Mouse (Mus musculus): ENCODE data around the gene Akap10.
"Not testable (repeated sequence)": the region's sequence is repeated elsewhere in the genome, so short reads cannot be mapped to it uniquely, and the experiment has no call there.

Gene Akap10

GRCm38 (mm10) chr11:61930098-61930517, at the start of gene Akap10:
Gene Akap10, minus strand, starts transcription at chr11:61930252.
- CTCF ChIA-PET: interaction anchor here (1.2 kb wide), 1 partner anchor 11 kb away, joined by 3 read pairs; no protein-coding TSS in a partner anchor

- CTCF ChIA-PET: no interaction called here
These were observed 45.7 kb upstream of the Akap10 start for GRCm38 (mm10) chr11:61975783-61976182.

- CTCF ChIA-PET: no interaction called here
These were observed 44.2 kb upstream of the Akap10 start for GRCm38 (mm10) chr11:61974106-61974707.

GRCm38 (mm10) chr11:61971441-61972221, 41.6 kb upstream of the Akap10 start:
- CTCF ChIA-PET: no interaction called here

- CTCF ChIA-PET: no interaction called here
These were observed 40.8 kb upstream of the Akap10 start for GRCm38 (mm10) chr11:61970901-61971300.

- CTCF ChIA-PET: no interaction called here
These were observed 38.8 kb upstream of the Akap10 start for GRCm38 (mm10) chr11:61968875-61969274.

GRCm38 (mm10) chr11:61967034-61967433, 37.0 kb upstream of the Akap10 start:
- CTCF ChIA-PET: no interaction called here

- CTCF ChIA-PET: interaction anchor here (0.6 kb wide), 1 partner anchor 10 kb away, joined by 3 read pairs; no protein-coding TSS in a partner anchor
These were observed 34.6 kb upstream of the Akap10 start for GRCm38 (mm10) chr11:61964611-61965010.

- CTCF ChIA-PET: no interaction called here
These were observed 33.1 kb upstream of the Akap10 start for GRCm38 (mm10) chr11:61963193-61963592.

GRCm38 (mm10) chr11:61962684-61963083, 32.6 kb upstream of the Akap10 start:
- CTCF ChIA-PET: no interaction called here

GRCm38 (mm10) chr11:61960096-61960495, 30.0 kb upstream of the Akap10 start:
- CTCF ChIA-PET: no interaction called here

GRCm38 (mm10) chr11:61958706-61959105, 28.7 kb upstream of the Akap10 start:
- CTCF ChIA-PET: not testable (repeated sequence)

- CTCF ChIA-PET: no interaction called here
These were observed 27.3 kb upstream of the Akap10 start for GRCm38 (mm10) chr11:61957296-61957813.

- CTCF ChIA-PET: interaction anchor here (0.6 kb wide), 1 partner anchor 13 kb away, joined by 3 read pairs; no protein-coding TSS in a partner anchor
These were observed 26.7 kb upstream of the Akap10 start, which contains the start of gene Specc1 for GRCm38 (mm10) chr11:61956572-61957295. Gene Specc1, plus strand, starts transcription at chr11:61956763.

- CTCF ChIA-PET: interaction anchor here (0.6 to 0.7 kb wide), 3 partner anchors 12 to 147 kb away, joined by 3 to 6 read pairs (median 3); no protein-coding TSS in a partner anchor
These were observed 25.9 kb upstream of the Akap10 start for GRCm38 (mm10) chr11:61955951-61956350.

GRCm38 (mm10) chr11:61955136-61955535, 25.1 kb upstream of the Akap10 start:
- CTCF ChIA-PET: interaction anchor here (0.7 kb wide), 1 partner anchor 10 kb away, joined by 3 read pairs; no protein-coding TSS in a partner anchor

GRCm38 (mm10) chr11:61950632-61951031, 20.6 kb upstream of the Akap10 start:
- CTCF ChIA-PET: no interaction called here

GRCm38 (mm10) chr11:61949315-61949714, 19.3 kb upstream of the Akap10 start:
- CTCF ChIA-PET: interaction anchor here (1.0 kb wide), 1 partner anchor 15 kb away, joined by 6 read pairs; no protein-coding TSS in a partner anchor

- CTCF ChIA-PET: no interaction called here
These were observed 16.6 kb upstream of the Akap10 start for GRCm38 (mm10) chr11:61946608-61947007.

- CTCF ChIA-PET: interaction anchor here (0.7 kb wide), 1 partner anchor 18 kb away, joined by 3 read pairs; no protein-coding TSS in a partner anchor
These were observed 14.4 kb upstream of the Akap10 start for GRCm38 (mm10) chr11:61944417-61944816.

- CTCF ChIA-PET: no interaction called here
These were observed 12.9 kb upstream of the Akap10 start for GRCm38 (mm10) chr11:61942903-61943302.

- CTCF ChIA-PET: no interaction called here
These were observed 7.7 kb upstream of the Akap10 start for GRCm38 (mm10) chr11:61937761-61938160.

Measured in spleen, embryonic (tissue).